Mouse (Mus musculus) embryonic facial prominence, embryonic 10.5 days (tissue): ENCODE data around the gene Fzd5. TPM values are rescaled to one million over a fixed set of nuclear protein-coding genes. Genes with fewer than 3 reads are reported as not detected.
A peak's percentile ranks its signal among the peaks of the same experiment; 100 is the strongest.

ENCODE experiments used
- DNase-seq: peaks from one replicate; pipeline ENCODE4 v3.0.0-alpha.2; 2017; ENCODE audit warnings: low spot score
- H3K27ac ChIP-seq: fragments of 300-500 bp; sonication (generic); replicated peaks from 2 replicates; pipeline ENCODE4 v1.5.1; 2016; ENCODE audit warnings: mild to moderate bottlenecking
- H3K27me3 ChIP-seq: fragments of 300-500 bp; sonication (generic); replicated peaks from 2 replicates; pipeline ENCODE4 v1.6.1; 2016; ENCODE audit warnings: low read depth, mild to moderate bottlenecking; ENCODE audit not compliant: poor library complexity, severe bottlenecking
- H3K36me3 ChIP-seq: fragments of 300-500 bp; sonication (generic); replicated peaks from 2 replicates; pipeline ENCODE4 v1.6.1; 2016; ENCODE audit warnings: mild to moderate bottlenecking, moderate library complexity
- H3K4me1 ChIP-seq: fragments of 300-500 bp; sonication (generic); 2 replicates; pipeline ENCODE4 v1.6.1; 2016
- H3K4me3 ChIP-seq: fragments of 300-500 bp; sonication (generic); 2 replicates; pipeline ENCODE4 v1.5.1; 2016; ENCODE audit warnings: mild to moderate bottlenecking, moderate library complexity
- H3K9me3 ChIP-seq: fragments of 300-500 bp; sonication (generic); 2 replicates; pipeline ENCODE4 v1.6.1; 2016; ENCODE audit warnings: mild to moderate bottlenecking
- WGBS: fragments of 180-500 bp; shearing (Covaris S2); methylation state at CpG from one replicate; pipeline ENCODE4 v1.1.7; 2016; 5-methylcytosine and 5-hydroxymethylcytosine counted together
- polyA plus RNA-seq: library from polyadenylated mRNA; unstranded; fragments of >200 nt; fragmentation: Nextera tagmentation; extraction: Ambion mirVana; gene quantifications from 2 replicates; pipeline ENCODE4 v1.2.1, GENCODE M21; 2016

Gene Fzd5
- polyA plus RNA-seq, 1 experiment from 2014 or later = 2.0 TPM

- Histone ChIP-seq H3K27me3 (peaks cover 10% of the 10 kb centered on the region), H3K27ac (no peak overlapping the region), H3K4me3 (no peak overlapping the region), H3K36me3 (no peaks in the 10 kb centered on the region), H3K9me3 (no peaks in the 10 kb centered on the region), H3K4me1 (no peaks in the 10 kb centered on the region)
- no peak for DNase-seq
Measured at GRCm38 (mm10) chr1:64744616-64745015, 7.1 kb upstream of the Fzd5 start.

GRCm38 (mm10) chr1:64742741-64743408 lies 5.3 kb upstream of the Fzd5 start:
- Histone ChIP-seq H3K4me1 (peaks cover 16% of the 10 kb centered on the region), H3K9me3 (no peaks in the 10 kb centered on the region), H3K36me3 (no peaks in the 10 kb centered on the region), H3K27ac (no peak overlapping the region), H3K4me3 (no peak overlapping the region), H3K27me3 (peaks cover 7% of the 10 kb centered on the region)
- no peak for DNase-seq
- WGBS = 87% methylated on average over 18 of the region's 18 CpGs

GRCm38 (mm10) chr1:64738661-64739082 lies 1.1 kb upstream of the Fzd5 start:
- WGBS = under 1% methylated on average over 14 of the region's 14 CpGs
- H3K27ac ChIP-seq = peak overlapping the region; percentile 67
- H3K27me3 ChIP-seq = peaks cover 45% of the 10 kb centered on the region
- H3K4me1 ChIP-seq = peaks cover 51% of the 10 kb centered on the region
- 0 out of 2 replicates have a peak, but pooled peaks cover 7% of the 10 kb centered on the region for H3K36me3 ChIP-seq
- H3K9me3 ChIP-seq = no peaks in the 10 kb centered on the region
- DNase-seq = peak; percentile 64
- peak overlapping the region; percentile 71 for H3K4me3 ChIP-seq

GRCm38 (mm10) chr1:64738180-64738555 lies 617 bp upstream of the Fzd5 start:
- DNase-seq = no peak
- Histone ChIP-seq H3K27ac (peak overlapping the region; percentile 67), H3K9me3 (no peaks in the 10 kb centered on the region), H3K4me3 (peak overlapping the region; percentile 71), H3K27me3 (peaks cover 50% of the 10 kb centered on the region), H3K4me1 (peaks cover 55% of the 10 kb centered on the region), H3K36me3 (0 out of 2 replicates have a peak, but pooled peaks cover 7% of the 10 kb centered on the region)
- 1% methylated on average over 11 of the region's 11 CpGs for WGBS

- Histone ChIP-seq H3K4me1 (peaks cover 61% of the 10 kb centered on the region), H3K27ac (peak overlapping the region; percentile 80), H3K36me3 (0 out of 2 replicates have a peak, but pooled peaks cover 7% of the 10 kb centered on the region), H3K4me3 (peak overlapping the region; percentile 71), H3K27me3 (peaks cover 63% of the 10 kb centered on the region), H3K9me3 (no peaks in the 10 kb centered on the region)
- peak; percentile 63 for DNase-seq
- WGBS = under 1% methylated on average over 56 of the region's 56 CpGs
Measured at GRCm38 (mm10) chr1:64736681-64737501, 660 bp downstream of the Fzd5 start.

- WGBS = 8% methylated on average over 75 of the region's 75 CpGs
Measured at GRCm38 (mm10) chr1:64735781-64736680, 1.5 kb downstream of the Fzd5 start.

GRCm38 (mm10) chr1:64734771-64735750 lies 2.5 kb downstream of the Fzd5 start:
- Histone ChIP-seq H3K27me3 (peaks cover 70% of the 10 kb centered on the region), H3K9me3 (no peaks in the 10 kb centered on the region), H3K36me3 (0 out of 2 replicates have a peak, but pooled peaks cover 7% of the 10 kb centered on the region), H3K4me3 (peak overlapping the region; percentile 71), H3K4me1 (peaks cover 67% of the 10 kb centered on the region), H3K27ac (peak overlapping the region; percentile 65)
- WGBS = 33% methylated on average over 58 of the region's 58 CpGs
- DNase-seq = peak; percentile 71

More at GRCm38 (mm10) chr1:64735781-64736680, 1.5 kb downstream of the Fzd5 start:
- Histone ChIP-seq H3K4me3 (peak overlapping the region; percentile 71), H3K4me1 (peaks cover 67% of the 10 kb centered on the region), H3K27me3 (peaks cover 70% of the 10 kb centered on the region), H3K27ac (peak overlapping the region; percentile 68), H3K9me3 (no peaks in the 10 kb centered on the region), H3K36me3 (0 out of 2 replicates have a peak, but pooled peaks cover 7% of the 10 kb centered on the region)
- peak; percentile 77 for DNase-seq

- Histone ChIP-seq H3K27me3 (peaks cover 63% of the 10 kb centered on the region), H3K36me3 (0 out of 2 replicates have a peak, but pooled peaks cover 8% of the 10 kb centered on the region), H3K4me1 (peaks cover 60% of the 10 kb centered on the region), H3K9me3 (no peaks in the 10 kb centered on the region), H3K27ac (0 out of 2 replicates have a peak overlapping the region, but pooled peaks have one; percentile 6), H3K4me3 (peak overlapping the region; percentile 71)
- no peak for DNase-seq
- WGBS = 14% methylated on average over 11 of the region's 11 CpGs
Measured at GRCm38 (mm10) chr1:64733453-64734245, 3.9 kb downstream of the Fzd5 start.

GRCm38 (mm10) chr1:64732637-64733200 lies 4.8 kb downstream of the Fzd5 start:
- Histone ChIP-seq H3K27me3 (peaks cover 63% of the 10 kb centered on the region), H3K4me1 (peaks cover 51% of the 10 kb centered on the region), H3K4me3 (peak overlapping the region; percentile 71; the same call in 1 of the 2 replicates), H3K9me3 (no peaks in the 10 kb centered on the region), H3K36me3 (0 out of 2 replicates have a peak, but pooled peaks cover 10% of the 10 kb centered on the region), H3K27ac (no peak overlapping the region)
- no peak for DNase-seq
- WGBS = 44% methylated on average over 7 of the region's 7 CpGs

GRCm38 (mm10) chr1:64732161-64732560 lies 5.4 kb downstream of the Fzd5 start:
- 36% methylated on average over 10 of the region's 10 CpGs for WGBS
- Histone ChIP-seq H3K9me3 (no peaks in the 10 kb centered on the region), H3K27ac (no peak overlapping the region), H3K4me3 (peak overlapping the region; percentile 71; the same call in 1 of the 2 replicates), H3K36me3 (0 out of 2 replicates have a peak, but pooled peaks cover 10% of the 10 kb centered on the region), H3K4me1 (peaks cover 49% of the 10 kb centered on the region), H3K27me3 (peaks cover 60% of the 10 kb centered on the region)
- DNase-seq = no peak
